Comparison of ENCODE assay signal across 13 mouse cellular contexts in the genomic region with DNA sequence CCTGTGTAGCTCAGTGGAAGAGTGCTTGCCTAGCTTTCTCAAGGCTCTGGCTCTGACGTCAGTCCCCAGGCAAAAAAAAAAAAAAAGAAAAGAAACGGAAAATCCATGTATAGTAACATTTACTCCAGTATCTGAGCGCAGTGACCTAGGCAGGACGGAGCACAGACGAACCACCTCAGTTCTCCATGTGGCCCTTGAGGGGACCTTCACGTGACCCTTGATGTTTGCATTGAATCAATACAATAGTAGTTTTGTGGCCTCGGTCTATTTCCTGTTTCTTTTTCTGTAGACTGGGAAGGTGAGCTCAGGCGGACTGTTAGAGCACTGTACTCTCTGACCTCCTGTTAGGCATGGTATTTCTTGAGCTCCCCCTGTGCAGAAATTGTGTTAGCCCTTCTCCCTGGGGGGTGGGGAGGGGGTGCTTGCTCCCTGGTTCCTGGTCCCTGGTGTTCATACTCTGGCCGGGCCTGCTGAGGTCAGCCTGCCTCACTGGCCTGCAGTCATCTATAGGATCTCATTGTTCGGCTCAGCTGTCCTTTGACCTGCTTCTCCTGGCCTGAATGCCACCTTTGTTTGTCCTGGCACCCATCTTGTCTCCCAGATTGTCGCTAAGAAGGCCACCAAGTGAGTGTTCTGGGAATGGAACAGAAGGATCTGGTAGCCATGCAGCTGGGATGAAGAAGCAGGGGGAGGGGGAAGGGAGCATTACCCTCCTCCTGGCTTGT. TPM values are rescaled to one million over a fixed set of nuclear protein-coding genes. Genes with fewer than 3 reads are reported as not detected.
A peak's percentile ranks its signal among the peaks of the same experiment; 100 is the strongest.
DNase-seq lines count a peak whose midpoint lies in the region; ATAC-seq and TF ChIP-seq lines count a peak whose summit lies in the region.
"Had no signal": no experiment of that assay in that cellular context is flagged by ENCODE, and none has a peak within 500 bp of the region (broad histone marks: within the 10 kb centered on the region; RNA-seq: fewer than 3 reads in every experiment).

No protein-coding gene starts in this region.

- peak overlapping the region; percentile 71 for H3K27ac ChIP-seq in layer of hippocampus, adult 2 months
- H3K27ac ChIP-seq in CH12.LX (ENCODE audit: insufficient read depth, low read depth) = no peak overlapping the region
- no peak overlapping the region for H3K27ac ChIP-seq in liver, embryonic 16.5 days (ENCODE audit: low read length)
- H3K27ac ChIP-seq: heart, embryonic 15.5 days; liver, embryonic 15.5 days had no signal

- intact Hi-C loops in left cerebral cortex, postnatal 36 days (cut with DNase I) = loop anchor here (5.0 to 10.0 kb wide), 4 partner anchors 169 to 976 kb away; no protein-coding TSS in a partner anchor

- no peak for TF ChIP-seq EP300 in CH12.LX (IDR thresholded peaks at IDR 0.05; ENCODE audit: low read length)

- DNase-seq in layer of hippocampus, adult 2 months (ENCODE audit: low spot score in 2 of 2) = no peak
- DNase-seq in layer of hippocampus, adult 9-10 months (ENCODE audit: low spot score) = no peak
- peak; percentile 24 for DNase-seq in CH12.LX (ENCODE audit: extremely low read depth)
- DNase-seq in embryo, embryonic 10.5 days (ENCODE audit: low spot score) = peak; percentile 60
- no peak for DNase-seq in cerebellum, adult 11 months
- no peak for DNase-seq in heart, adult 18-20 months
- no peak for DNase-seq in left cerebral cortex, postnatal 36 days (ENCODE audit: low spot score in 2 of 2)
- DNase-seq: adrenal gland, postnatal 10 days; right cerebral cortex, postnatal 4 days had no signal

- no peak for TF ChIP-seq CTCF in layer of hippocampus, adult 2 months (conservative IDR thresholded peaks at IDR 0.05)
- no peak for TF ChIP-seq CTCF in CH12.LX (conservative IDR thresholded peaks at IDR 0.05 in 1 of 2, IDR thresholded peaks at IDR 0.05 in 1 of 2; ENCODE audit: low read depth in 2 of 2, low read length in 2 of 2)

- 43% methylated on average over 11 of the region's 11 CpGs for WGBS in liver, embryonic 16.5 days (ENCODE audit: insufficient replicate concordance)

- H3K4me1 ChIP-seq in CH12.LX (ENCODE audit: control insufficient read depth in 1 of 2, insufficient read depth in 2 of 2) = peaks cover 0 to 21% of the 10 kb centered on the region in 2 experiments; a peak in 2 of 4 replicates
- no peaks in the 10 kb centered on the region for H3K4me1 ChIP-seq in liver, embryonic 16.5 days (ENCODE audit: control insufficient read depth, low read depth, low read length)
- H3K4me1 ChIP-seq: heart, embryonic 15.5 days had no signal

- H3K4me3 ChIP-seq in layer of hippocampus, adult 2 months = no peak overlapping the region
- H3K4me3 ChIP-seq in CH12.LX (replicated peaks in 1 of 3; ENCODE audit: low read depth in 2 of 3, low read length in 2 of 3, poor library complexity in 1 of 3) = no peak overlapping the region
- no peak overlapping the region for H3K4me3 ChIP-seq in liver, embryonic 16.5 days (ENCODE audit: low read depth, low read length)
- H3K4me3 ChIP-seq: heart, embryonic 15.5 days; liver, embryonic 15.5 days; myocyte had no signal

- H3K27me3 ChIP-seq in CH12.LX (replicated peaks) = no peaks in the 10 kb centered on the region
- H3K27me3 ChIP-seq in liver, embryonic 16.5 days (ENCODE audit: control insufficient read depth, insufficient read depth, low read depth, low read length) = no peaks in the 10 kb centered on the region
- H3K27me3 ChIP-seq: heart, embryonic 15.5 days; liver, embryonic 15.5 days had no signal

- in situ Hi-C loops in CH12.LX (cut with MboI; ENCODE audit: low pct_ligation_motif_present, low pct_unique_long_range_greater_than_20kb, low sequenced_read_pairs) = loop anchor here (10.0 to 25.0 kb wide), 2 partner anchors 296 to 704 kb away; no protein-coding TSS in a partner anchor

- H3K79me2 ChIP-seq in CH12.LX (replicated peaks; ENCODE audit: control insufficient read depth, extremely low read depth, insufficient read depth, poor library complexity, severe bottlenecking) = no peaks in the 10 kb centered on the region

- 0 out of 2 replicates have a peak, but pooled peaks have one; percentile 19 for ATAC-seq in liver, embryonic 16.5 days (ENCODE audit: low read depth)

- no peak overlapping the region for H3K4me2 ChIP-seq in CH12.LX (ENCODE audit: insufficient read depth, low read depth, poor library complexity, severe bottlenecking)
- H3K4me2 ChIP-seq in liver, embryonic 16.5 days (ENCODE audit: low read depth, low read length) = no peak overlapping the region
- H3K4me2 ChIP-seq: heart, embryonic 15.5 days; liver, embryonic 15.5 days had no signal

- H3K9me3 ChIP-seq in CH12.LX (replicated peaks; ENCODE audit: low read length) = no peaks in the 10 kb centered on the region
- no peaks in the 10 kb centered on the region for H3K9me3 ChIP-seq in liver, embryonic 16.5 days (replicated peaks; ENCODE audit: control insufficient read depth, low read length)
- H3K9me3 ChIP-seq: heart, embryonic 15.5 days; liver, embryonic 15.5 days had no signal

- dilution Hi-C loops in CH12.LX (cut with MboI; ENCODE audit: extremely low pct_ligation_motif_present, extremely low pct_unique_long_range_greater_than_20kb, low sequenced_read_pairs) = no loop called here

- TF ChIP-seq RAD21 in CH12.LX (IDR thresholded peaks at IDR 0.05; ENCODE audit: low read depth, low read length) = no peak

- peaks cover 9 to 89% of the 10 kb centered on the region in 2 experiments for H3K36me3 ChIP-seq in CH12.LX (replicated peaks in 1 of 2; ENCODE audit: control insufficient read depth in 1 of 2, insufficient read depth in 1 of 2, low read length in 1 of 2)
- H3K36me3 ChIP-seq in liver, embryonic 16.5 days (ENCODE audit: control insufficient read depth, insufficient read depth) = no peaks in the 10 kb centered on the region
- H3K36me3 ChIP-seq: liver, embryonic 15.5 days had no signal

- no peak for TF ChIP-seq POLR2A in CH12.LX (IDR thresholded peaks at IDR 0.05; ENCODE audit: low read depth, low read length)

- no peak overlapping the region for H3K9ac ChIP-seq in CH12.LX (ENCODE audit: insufficient read depth, low read depth)
- no peak overlapping the region for H3K9ac ChIP-seq in liver, embryonic 16.5 days (ENCODE audit: low read depth, low read length)
- H3K9ac ChIP-seq: heart, embryonic 15.5 days; liver, embryonic 15.5 days had no signal

TF ChIP-seq in CH12.LX, 34 proteins besides CTCF, POLR2A, EP300 and RAD21:
- TF ChIP-seq BHLHE40 (IDR thresholded peaks at IDR 0.05; ENCODE audit: low read depth, low read length) (peak; percentile 50), NRF1 (IDR thresholded peaks at IDR 0.05; ENCODE audit: low read depth, low read length) (no peak), ZC3H11A (IDR thresholded peaks at IDR 0.05; ENCODE audit: low read depth, low read length) (no peak), GABPA (IDR thresholded peaks at IDR 0.05; ENCODE audit: insufficient replicate concordance, low read depth, low read length) (no peak), MEF2A (IDR thresholded peaks at IDR 0.05; ENCODE audit: borderline replicate concordance, low read depth, low read length) (peak; percentile 8; the same call in 1 of the 2 replicates), USF1 (IDR thresholded peaks at IDR 0.05; ENCODE audit: low read depth, low read length) (peak; percentile 28; the same call in 1 of the 2 replicates), ZNF384 (IDR thresholded peaks at IDR 0.05; ENCODE audit: low read depth, low read length) (peak; percentile 63; the same call in 1 of the 2 replicates)

RNA-seq across cellular contexts. Expression of a gene that starts 48.1 kb away (rescaled TPM):
- total RNA-seq in layer of hippocampus, adult 2 months (2021) = 10 to 100 TPM; 32.3 to 32.4 TPM
- total RNA-seq in CH12.LX (2012; rRNA removed) = 26.8 and 27.0 TPM in 2 replicates
- total RNA-seq in CH12.LX (2014; rRNA removed) = 32.7 and 33.3 TPM in 2 replicates
- 27.0 and 29.4 TPM in 2 replicates for polyA plus RNA-seq in CH12.LX (2012; ENCODE audit: insufficient read length, low read depth)
- polyA plus RNA-seq in liver, embryonic 16.5 days (2015; fragmentation: Nextera tagmentation; extraction: Ambion mirVana) = 5.7 and 6.3 TPM in 2 replicates
- 10 to 100 TPM; 23.4 to 28.1 TPM for total RNA-seq in heart, adult 18-20 months (2021)
- total RNA-seq in left cerebral cortex, postnatal 36 days (2021) = 10 to 100 TPM; 31.5 to 33.4 TPM

Comparison
In these comparisons a context has a peak if more than half of its experiments do, and no peak if none do; other contexts are left out.
1. DNase-seq: peak in CH12.LX (single experiment) and embryo, embryonic 10.5 days (single experiment); none in layer of hippocampus, adult 2 months (0 of 2), layer of hippocampus, adult 9-10 months (single experiment), cerebellum, adult 11 months (single experiment), heart, adult 18-20 months (0 of 2) and left cerebral cortex, postnatal 36 days (0 of 2).